Mouse (Mus musculus): ENCODE measurements at regions not wholly inside any gene's neighbourhood (a gene's known extent, or its start where the extent isn't known, plus 50 kb on each side); places are given as distances from the start of the nearest gene placed in this dataset.

DNA sequence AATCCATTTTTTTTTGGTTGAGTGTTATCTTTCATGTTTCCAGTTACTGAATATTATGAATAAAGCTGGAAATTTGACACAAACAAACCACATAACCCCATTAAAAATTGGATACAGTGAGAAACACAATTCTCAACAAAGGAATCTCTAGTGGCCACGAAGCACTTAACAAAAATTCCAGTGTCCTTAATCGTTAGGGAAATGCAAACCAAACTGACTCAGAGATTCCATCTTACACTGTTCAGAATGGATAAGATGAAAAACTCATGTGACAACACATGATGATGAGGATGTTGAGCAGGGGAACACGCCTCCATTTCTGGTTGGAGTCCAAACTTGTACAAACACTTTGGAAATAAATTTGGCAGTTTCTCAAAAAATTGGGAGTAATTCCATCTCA lies 57.3 kb downstream of the Tktl2 start:
- no peaks in the 10 kb centered on the region for H3K79me3 ChIP-seq (ENCODE audit: low read depth)
- H3ac ChIP-seq (ENCODE audit: control insufficient read depth, insufficient read length, low read depth) = no peak overlapping the region
- no peaks in the 10 kb centered on the region for H3K27me3 ChIP-seq (ENCODE audit: control insufficient read depth, insufficient read depth, insufficient read length)
- TF ChIP-seq FOSL1 (IDR thresholded peaks at IDR 0.05; ENCODE audit: insufficient read depth, low read length, poor library complexity, severe bottlenecking) (no peak), CEBPB (IDR thresholded peaks at IDR 0.05; ENCODE audit: low read depth) (no peak), MYOG (IDR thresholded peaks at IDR 0.05; ENCODE audit: control insufficient read depth, extremely low read depth, insufficient read length) (no peak), MAX (IDR thresholded peaks at IDR 0.05) (no peak), MYOD1 (IDR thresholded peaks at IDR 0.05; ENCODE audit: control insufficient read depth, insufficient read length, low read depth) (no peak), CTCF (IDR thresholded peaks at IDR 0.05; ENCODE audit: control insufficient read depth, insufficient read depth, insufficient read length) (no peak), USF1 (IDR thresholded peaks at IDR 0.05; ENCODE audit: low read depth) (no peak)
- no peaks in the 10 kb centered on the region for H3K79me2 ChIP-seq (ENCODE audit: control insufficient read depth, insufficient read depth)
- H3K4me3 ChIP-seq (ENCODE audit: insufficient read depth, poor library complexity, severe bottlenecking) = no peak overlapping the region
- no peaks in the 10 kb centered on the region for H3K36me3 ChIP-seq (ENCODE audit: control insufficient read depth, insufficient read depth)

DNA sequence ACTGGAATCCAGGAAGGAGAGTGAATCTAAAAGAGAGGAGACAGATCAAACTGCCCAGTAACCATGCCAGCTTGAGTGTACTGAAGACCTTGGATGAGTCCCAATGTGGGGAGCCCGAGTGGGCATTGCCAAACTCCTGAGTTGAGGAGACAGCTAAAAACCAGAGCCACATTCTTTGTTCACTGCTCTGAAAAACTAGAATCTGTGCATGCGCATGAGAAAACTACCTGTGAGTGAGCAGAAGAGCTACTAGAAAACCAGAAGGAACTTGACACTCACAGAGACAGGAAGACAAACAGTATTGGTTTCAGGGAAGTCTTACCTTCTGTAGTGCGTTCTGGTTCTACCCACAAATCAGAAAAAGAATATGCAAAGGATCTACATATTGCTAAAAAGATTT lies 74.6 kb downstream of the Tktl2 start:
- TF ChIP-seq USF1 (IDR thresholded peaks at IDR 0.05; ENCODE audit: low read depth) (no peak), MYOD1 (IDR thresholded peaks at IDR 0.05; ENCODE audit: control insufficient read depth, insufficient read length, low read depth) (no peak), MAX (IDR thresholded peaks at IDR 0.05) (no peak), MYOG (IDR thresholded peaks at IDR 0.05; ENCODE audit: control insufficient read depth, extremely low read depth, insufficient read length) (no peak), CEBPB (IDR thresholded peaks at IDR 0.05; ENCODE audit: low read depth) (no peak), CTCF (IDR thresholded peaks at IDR 0.05; ENCODE audit: control insufficient read depth, insufficient read depth, insufficient read length) (no peak), FOSL1 (IDR thresholded peaks at IDR 0.05; ENCODE audit: insufficient read depth, low read length, poor library complexity, severe bottlenecking) (no peak)
- no peak overlapping the region for H3ac ChIP-seq (ENCODE audit: control insufficient read depth, insufficient read length, low read depth)
- no peak overlapping the region for H3K4me3 ChIP-seq (ENCODE audit: insufficient read depth, poor library complexity, severe bottlenecking)
- no peaks in the 10 kb centered on the region for H3K79me3 ChIP-seq (ENCODE audit: low read depth)
- H3K27me3 ChIP-seq (ENCODE audit: control insufficient read depth, insufficient read depth, insufficient read length) = no peaks in the 10 kb centered on the region
- no peaks in the 10 kb centered on the region for H3K36me3 ChIP-seq (ENCODE audit: control insufficient read depth, insufficient read depth)
- no peaks in the 10 kb centered on the region for H3K79me2 ChIP-seq (ENCODE audit: control insufficient read depth, insufficient read depth)

DNA sequence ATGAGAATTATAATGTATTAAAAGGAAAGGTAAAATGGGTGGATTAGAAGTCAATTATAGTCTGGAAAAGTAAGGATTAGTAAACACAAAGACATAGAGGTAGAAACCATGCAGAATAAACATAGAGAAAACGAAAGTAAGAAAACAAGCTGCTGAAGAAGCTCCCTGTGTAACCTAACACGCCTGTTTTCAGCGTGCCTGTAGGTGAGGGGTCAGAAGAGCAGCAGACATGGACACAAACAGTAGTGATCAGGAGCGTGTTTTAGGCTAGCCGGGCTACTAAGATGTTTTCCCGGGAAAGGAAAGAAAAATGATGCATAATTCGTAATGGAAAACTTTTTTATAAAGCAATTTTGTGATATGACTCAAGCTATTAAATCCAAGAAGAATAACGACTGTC lies 75.3 kb downstream of the Tktl2 start:
- Histone ChIP-seq H3ac (ENCODE audit: control insufficient read depth, insufficient read length, low read depth) (peak overlapping the region; percentile 18), H3K27me3 (ENCODE audit: control insufficient read depth, insufficient read depth, insufficient read length) (no peaks in the 10 kb centered on the region), H3K79me3 (ENCODE audit: low read depth) (no peaks in the 10 kb centered on the region), H3K4me3 (ENCODE audit: insufficient read depth, poor library complexity, severe bottlenecking) (no peak overlapping the region), H3K36me3 (ENCODE audit: control insufficient read depth, insufficient read depth) (no peaks in the 10 kb centered on the region), H3K79me2 (ENCODE audit: control insufficient read depth, insufficient read depth) (no peaks in the 10 kb centered on the region)
- no peak for TF ChIP-seq MYOG (IDR thresholded peaks at IDR 0.05; ENCODE audit: control insufficient read depth, extremely low read depth, insufficient read length)
- no peak for TF ChIP-seq CTCF (IDR thresholded peaks at IDR 0.05; ENCODE audit: control insufficient read depth, insufficient read depth, insufficient read length)
- no peak for TF ChIP-seq CEBPB (IDR thresholded peaks at IDR 0.05; ENCODE audit: low read depth)
- TF ChIP-seq MYOD1 (IDR thresholded peaks at IDR 0.05; ENCODE audit: control insufficient read depth, insufficient read length, low read depth) = no peak
- TF ChIP-seq USF1 (IDR thresholded peaks at IDR 0.05; ENCODE audit: low read depth) = no peak

DNA sequence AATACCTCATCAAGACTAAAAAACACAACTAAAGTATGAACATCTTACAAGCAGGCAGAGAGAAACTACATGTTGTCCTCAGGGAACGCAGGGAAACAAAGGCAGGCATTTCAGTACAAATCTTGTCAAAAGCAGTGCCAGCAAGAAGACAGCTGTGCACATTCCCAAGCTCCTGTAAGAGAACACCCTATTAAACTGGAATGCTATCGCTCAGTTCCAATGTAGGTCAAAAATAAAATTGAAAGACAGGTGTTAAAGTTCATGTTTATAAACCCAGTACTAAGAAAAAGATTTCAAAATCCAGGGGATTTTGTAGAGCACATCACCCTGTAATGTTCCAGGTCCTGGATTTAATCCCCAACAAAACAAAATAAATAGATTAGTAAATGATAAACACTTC lies 75.7 kb downstream of the Tktl2 start:
- Histone ChIP-seq H3K79me2 (ENCODE audit: control insufficient read depth, insufficient read depth) (no peaks in the 10 kb centered on the region), H3ac (ENCODE audit: control insufficient read depth, insufficient read length, low read depth) (no peak overlapping the region), H3K79me3 (ENCODE audit: low read depth) (no peaks in the 10 kb centered on the region), H3K36me3 (ENCODE audit: control insufficient read depth, insufficient read depth) (no peaks in the 10 kb centered on the region), H3K27me3 (ENCODE audit: control insufficient read depth, insufficient read depth, insufficient read length) (no peaks in the 10 kb centered on the region), H3K4me3 (ENCODE audit: insufficient read depth, poor library complexity, severe bottlenecking) (no peak overlapping the region)
- TF ChIP-seq CEBPB (IDR thresholded peaks at IDR 0.05; ENCODE audit: low read depth) (no peak), FOSL1 (IDR thresholded peaks at IDR 0.05; ENCODE audit: insufficient read depth, low read length, poor library complexity, severe bottlenecking) (no peak)

DNA sequence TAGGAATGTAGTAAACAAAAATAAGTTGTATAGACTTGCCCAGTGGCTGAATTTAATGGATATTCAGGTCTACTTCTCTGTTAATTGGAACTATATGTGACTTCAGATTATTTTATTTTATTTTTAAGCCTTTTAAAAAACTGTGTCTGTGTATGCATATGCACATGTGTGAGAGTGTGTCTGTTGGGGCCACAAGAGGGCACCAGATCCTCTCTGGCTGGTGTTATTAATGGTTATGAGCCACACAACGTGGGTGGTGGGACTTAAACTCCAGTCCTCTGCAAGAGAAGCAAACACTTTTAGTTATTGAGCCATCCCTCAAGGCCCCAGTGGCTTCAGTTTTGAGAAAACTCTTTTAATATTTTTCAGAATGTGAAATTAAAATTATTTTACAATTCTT lies 77.9 kb downstream of the Tktl2 start:
- TF ChIP-seq FOSL1 (IDR thresholded peaks at IDR 0.05; ENCODE audit: insufficient read depth, low read length, poor library complexity, severe bottlenecking) (no peak), CEBPB (IDR thresholded peaks at IDR 0.05; ENCODE audit: low read depth) (no peak), MYOG (IDR thresholded peaks at IDR 0.05; ENCODE audit: control insufficient read depth, extremely low read depth, insufficient read length) (no peak), MYOD1 (IDR thresholded peaks at IDR 0.05; ENCODE audit: control insufficient read depth, insufficient read length, low read depth) (no peak), USF1 (IDR thresholded peaks at IDR 0.05; ENCODE audit: low read depth) (no peak), CTCF (IDR thresholded peaks at IDR 0.05; ENCODE audit: control insufficient read depth, insufficient read depth, insufficient read length) (no peak), MAX (IDR thresholded peaks at IDR 0.05) (no peak)
- Histone ChIP-seq H3K79me3 (ENCODE audit: low read depth) (no peaks in the 10 kb centered on the region), H3K27me3 (ENCODE audit: control insufficient read depth, insufficient read depth, insufficient read length) (no peaks in the 10 kb centered on the region), H3K36me3 (ENCODE audit: control insufficient read depth, insufficient read depth) (no peaks in the 10 kb centered on the region), H3ac (ENCODE audit: control insufficient read depth, insufficient read length, low read depth) (no peak overlapping the region), H3K4me3 (ENCODE audit: insufficient read depth, poor library complexity, severe bottlenecking) (no peak overlapping the region), H3K79me2 (ENCODE audit: control insufficient read depth, insufficient read depth) (no peaks in the 10 kb centered on the region)

DNA sequence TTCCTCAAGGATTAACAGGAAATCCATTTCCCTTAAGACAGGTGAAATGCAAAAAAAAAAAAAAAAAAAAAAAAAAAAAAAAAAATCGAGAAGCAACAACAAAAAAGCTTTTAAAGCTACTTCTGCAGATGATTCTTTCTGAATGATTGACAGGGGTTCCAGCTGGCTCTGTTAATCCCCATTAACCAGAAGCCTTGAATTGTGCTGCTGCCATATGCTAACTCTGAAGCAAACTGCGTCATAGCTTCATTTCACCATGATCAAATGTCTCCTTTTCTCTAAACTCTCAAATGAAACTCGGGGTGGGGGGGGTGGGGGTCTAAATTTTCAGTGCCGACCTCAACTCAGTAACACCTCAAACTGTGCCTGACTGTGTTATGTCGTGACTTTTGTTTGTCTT lies 80.7 kb downstream of the Npy5r start:
- Histone ChIP-seq H3K36me3 (ENCODE audit: control insufficient read depth, insufficient read depth) (no peaks in the 10 kb centered on the region), H3ac (ENCODE audit: control insufficient read depth, insufficient read length, low read depth) (no peak overlapping the region), H3K4me3 (ENCODE audit: insufficient read depth, poor library complexity, severe bottlenecking) (no peak overlapping the region), H3K79me2 (ENCODE audit: control insufficient read depth, insufficient read depth) (no peaks in the 10 kb centered on the region), H3K79me3 (ENCODE audit: low read depth) (no peaks in the 10 kb centered on the region), H3K27me3 (ENCODE audit: control insufficient read depth, insufficient read depth, insufficient read length) (no peaks in the 10 kb centered on the region)
- no peak for TF ChIP-seq MAX (IDR thresholded peaks at IDR 0.05)
- no peak for TF ChIP-seq USF1 (IDR thresholded peaks at IDR 0.05; ENCODE audit: low read depth)
- no peak for TF ChIP-seq CEBPB (IDR thresholded peaks at IDR 0.05; ENCODE audit: low read depth)
- no peak for TF ChIP-seq MYOG (IDR thresholded peaks at IDR 0.05; ENCODE audit: control insufficient read depth, extremely low read depth, insufficient read length)
- TF ChIP-seq FOSL1 (IDR thresholded peaks at IDR 0.05; ENCODE audit: insufficient read depth, low read length, poor library complexity, severe bottlenecking) = no peak
- TF ChIP-seq CTCF (IDR thresholded peaks at IDR 0.05; ENCODE audit: control insufficient read depth, insufficient read depth, insufficient read length) = no peak
- TF ChIP-seq MYOD1 (IDR thresholded peaks at IDR 0.05; ENCODE audit: control insufficient read depth, insufficient read length, low read depth) = no peak

Data from C2C12 (cell line).